Mouse (Mus musculus): ENCODE measurements around the gene Mindy3. TPM values are rescaled to one million over a fixed set of nuclear protein-coding genes. Genes with fewer than 3 reads are reported as not detected.

Gene Mindy3
- total and polyA plus RNA-seq, 3 experiments, result 53.9 to 113 (median 64.4) TPM

DNA sequence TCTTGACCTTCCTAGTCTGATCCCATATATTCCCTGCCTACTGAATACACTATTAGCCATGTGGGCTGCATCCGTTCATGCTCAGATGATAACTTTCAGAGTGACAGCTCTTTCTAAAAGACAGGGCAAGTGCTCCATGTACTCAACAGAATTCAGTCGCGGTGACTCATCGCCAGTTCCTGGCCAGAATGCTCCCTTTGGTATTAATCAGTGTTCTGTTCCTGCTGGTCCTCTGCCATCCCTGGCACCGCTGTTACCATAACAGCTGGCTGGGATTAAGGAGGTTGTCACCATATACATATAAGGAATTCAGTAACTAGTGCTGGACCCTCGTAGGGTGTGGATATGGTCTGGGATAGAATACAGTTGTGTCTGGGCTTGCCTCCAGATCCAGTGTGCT is 93.9 kb downstream of the Mindy3 start:
- Histone ChIP-seq H3K4me3 (ENCODE audit: low read depth, low read length) (no peak overlapping the region), H3K9me3 (replicated peaks) (no peaks in the 10 kb centered on the region), H3K36me3 (replicated peaks) (no peaks in the 10 kb centered on the region), H3K4me1 (ENCODE audit: insufficient read depth, low read depth, low read length) (peaks cover 4% of the 10 kb centered on the region; the same call in 1 of the 2 replicates), H3K27me3 (ENCODE audit: insufficient read depth, low read length) (peaks cover 24% of the 10 kb centered on the region)
- TF ChIP-seq TAL1 (conservative IDR thresholded peaks at IDR 0.05; ENCODE audit: low read depth, low read length) (no peak), CTCF (IDR thresholded peaks at IDR 0.05; ENCODE audit: low read depth, low read length) (no peak), POLR2AphosphoS5 (IDR thresholded peaks at IDR 0.05; ENCODE audit: insufficient replicate concordance, low read depth, low read length) (no peak), GATA1 (IDR thresholded peaks at IDR 0.05; ENCODE audit: borderline replicate concordance, low read length) (no peak)
- DNase-seq (ENCODE audit: low spot score) (no peak), ATAC-seq (ENCODE audit: extremely low read depth, insufficient number of reproducible peaks, low FRiP score, poor library complexity, severe bottlenecking) (no peak)

DNA sequence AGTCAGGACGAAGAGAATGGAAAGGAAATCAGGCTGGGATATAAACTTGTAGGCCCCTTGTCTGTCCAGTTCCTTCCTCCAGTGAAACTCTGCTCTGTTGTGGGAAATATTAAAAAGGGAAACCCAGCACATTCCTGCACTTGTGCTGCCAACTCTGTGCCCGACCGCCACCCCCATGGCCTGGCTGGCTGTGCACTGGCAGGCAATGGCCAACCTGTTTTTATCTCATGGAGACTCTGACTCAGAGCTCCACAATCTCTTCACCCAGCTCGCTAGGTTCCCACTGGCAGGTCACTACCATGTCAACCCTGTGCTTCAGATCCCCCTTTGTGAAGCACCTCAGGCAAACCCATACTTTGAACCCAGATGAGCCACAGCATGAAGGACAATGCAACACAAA is 98.4 kb downstream of the Mindy3 start:
- ATAC-seq (ENCODE audit: extremely low read depth, insufficient number of reproducible peaks, low FRiP score, poor library complexity, severe bottlenecking) (no peak), DNase-seq (ENCODE audit: low spot score) (no peak)
- H3K4me3 ChIP-seq (ENCODE audit: low read depth, low read length), result no peak overlapping the region
- peaks cover 9% of the 10 kb centered on the region for H3K4me1 ChIP-seq (ENCODE audit: insufficient read depth, low read depth, low read length)
- no peaks in the 10 kb centered on the region for H3K9me3 ChIP-seq (replicated peaks)
- peaks cover 15% of the 10 kb centered on the region; the same call in 1 of the 2 replicates for H3K27me3 ChIP-seq (ENCODE audit: insufficient read depth, low read length)
- TF ChIP-seq GATA2 (IDR thresholded peaks at IDR 0.05; ENCODE audit: borderline replicate concordance, low read depth, low read length) (no peak), POLR2AphosphoS5 (IDR thresholded peaks at IDR 0.05; ENCODE audit: insufficient replicate concordance, low read depth, low read length) (no peak), TAL1 (conservative IDR thresholded peaks at IDR 0.05; ENCODE audit: low read depth, low read length) (no peak), GATA1 (IDR thresholded peaks at IDR 0.05; ENCODE audit: borderline replicate concordance, low read length) (no peak), CTCF (IDR thresholded peaks at IDR 0.05; ENCODE audit: low read depth, low read length) (no peak)
- no peaks in the 10 kb centered on the region for H3K36me3 ChIP-seq (replicated peaks)

DNA sequence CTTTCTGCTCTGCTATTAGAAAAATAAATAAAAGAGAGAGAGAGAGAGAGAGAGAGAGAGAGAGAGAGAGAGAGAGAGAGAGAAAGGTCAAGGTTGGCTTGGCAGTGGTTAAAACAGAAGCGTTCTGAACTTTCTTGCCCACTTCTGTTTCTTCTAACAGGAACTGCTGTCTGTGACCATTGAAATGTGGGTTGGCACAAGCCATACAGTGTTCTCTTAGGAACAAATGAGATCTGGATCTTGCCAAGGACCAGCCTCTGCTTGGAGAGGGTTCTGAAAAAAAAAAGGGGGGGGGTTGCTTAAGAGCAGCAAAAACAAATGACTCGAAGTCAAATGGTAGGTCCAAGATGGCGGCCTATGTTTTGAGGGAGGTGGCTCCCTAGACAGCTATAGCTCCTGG is 100.6 kb downstream of the Mindy3 start:
- peaks cover 9% of the 10 kb centered on the region for H3K4me1 ChIP-seq (ENCODE audit: insufficient read depth, low read depth, low read length)
- peaks cover 10% of the 10 kb centered on the region; the same call in 1 of the 2 replicates for H3K27me3 ChIP-seq (ENCODE audit: insufficient read depth, low read length)
- no peak overlapping the region for H3K4me3 ChIP-seq (ENCODE audit: low read depth, low read length)
- no peaks in the 10 kb centered on the region for H3K9me3 ChIP-seq (replicated peaks)
- TF ChIP-seq GATA2 (IDR thresholded peaks at IDR 0.05; ENCODE audit: borderline replicate concordance, low read depth, low read length) (no peak), CTCF (IDR thresholded peaks at IDR 0.05; ENCODE audit: low read depth, low read length) (no peak), POLR2AphosphoS5 (IDR thresholded peaks at IDR 0.05; ENCODE audit: insufficient replicate concordance, low read depth, low read length) (no peak), GATA1 (IDR thresholded peaks at IDR 0.05; ENCODE audit: borderline replicate concordance, low read length) (no peak), TAL1 (conservative IDR thresholded peaks at IDR 0.05; ENCODE audit: low read depth, low read length) (no peak)
- DNase-seq (ENCODE audit: low spot score) (no peak), ATAC-seq (ENCODE audit: extremely low read depth, insufficient number of reproducible peaks, low FRiP score, poor library complexity, severe bottlenecking) (no peak)
- H3K36me3 ChIP-seq (replicated peaks), result no peaks in the 10 kb centered on the region

- DNase-seq (ENCODE audit: low spot score), result no peak
Observed at GRCm38 (mm10) chr2:12318036-12318435, 101.2 kb downstream of the Mindy3 start.

DNA sequence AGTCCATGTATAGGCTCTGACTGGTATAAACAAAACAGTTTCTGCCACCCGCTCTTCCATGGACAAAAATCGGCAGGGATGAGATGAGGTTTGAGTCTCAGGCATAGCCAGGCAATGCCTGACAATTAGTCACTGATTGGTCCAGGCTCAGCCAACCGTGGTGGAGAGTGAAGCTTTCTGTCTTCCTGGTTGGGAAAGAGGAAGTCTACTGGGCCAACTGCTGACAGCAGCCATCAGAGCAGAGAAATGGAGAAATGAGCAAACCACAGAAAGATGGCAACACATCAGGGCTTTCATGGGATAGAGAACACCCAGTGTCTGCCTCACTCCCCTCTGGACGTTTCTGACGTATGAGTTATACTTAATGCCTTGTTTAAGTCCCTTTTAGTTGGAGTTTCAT is 101.9 kb downstream of the Mindy3 start:
- H3K27me3 ChIP-seq (ENCODE audit: insufficient read depth, low read length), result peaks cover 10% of the 10 kb centered on the region; the same call in 1 of the 2 replicates
- no peak for TF ChIP-seq CTCF (IDR thresholded peaks at IDR 0.05; ENCODE audit: low read depth, low read length)
- TF ChIP-seq POLR2AphosphoS5 (IDR thresholded peaks at IDR 0.05; ENCODE audit: insufficient replicate concordance, low read depth, low read length), result no peak
- no peak for TF ChIP-seq TAL1 (conservative IDR thresholded peaks at IDR 0.05; ENCODE audit: low read depth, low read length)
- no peak for TF ChIP-seq GATA1 (IDR thresholded peaks at IDR 0.05; ENCODE audit: borderline replicate concordance, low read length)
- no peak for TF ChIP-seq GATA2 (IDR thresholded peaks at IDR 0.05; ENCODE audit: borderline replicate concordance, low read depth, low read length)
- ATAC-seq (ENCODE audit: extremely low read depth, insufficient number of reproducible peaks, low FRiP score, poor library complexity, severe bottlenecking) (peak; percentile 85), DNase-seq (ENCODE audit: low spot score) (peak; percentile 58)
- no peaks in the 10 kb centered on the region for H3K9me3 ChIP-seq (replicated peaks)
- no peak overlapping the region; the same call in 1 of the 2 replicates for H3K4me3 ChIP-seq (ENCODE audit: low read depth, low read length)
- no peaks in the 10 kb centered on the region for H3K36me3 ChIP-seq (replicated peaks)
- peaks cover 9% of the 10 kb centered on the region for H3K4me1 ChIP-seq (ENCODE audit: insufficient read depth, low read depth, low read length)

More at GRCm38 (mm10) chr2:12318036-12318435, 101.2 kb downstream of the Mindy3 start:
- Histone ChIP-seq H3K4me3 (ENCODE audit: low read depth, low read length) (no peak overlapping the region), H3K9me3 (replicated peaks) (no peaks in the 10 kb centered on the region), H3K27me3 (ENCODE audit: insufficient read depth, low read length) (peaks cover 10% of the 10 kb centered on the region; the same call in 1 of the 2 replicates), H3K4me1 (ENCODE audit: insufficient read depth, low read depth, low read length) (peaks cover 9% of the 10 kb centered on the region), H3K36me3 (replicated peaks) (no peaks in the 10 kb centered on the region)
- no peak for TF ChIP-seq CTCF (IDR thresholded peaks at IDR 0.05; ENCODE audit: low read depth, low read length)
- no peak for TF ChIP-seq POLR2AphosphoS5 (IDR thresholded peaks at IDR 0.05; ENCODE audit: insufficient replicate concordance, low read depth, low read length)
- TF ChIP-seq GATA2 (IDR thresholded peaks at IDR 0.05; ENCODE audit: borderline replicate concordance, low read depth, low read length), result no peak
- no peak for TF ChIP-seq TAL1 (conservative IDR thresholded peaks at IDR 0.05; ENCODE audit: low read depth, low read length)
- TF ChIP-seq GATA1 (IDR thresholded peaks at IDR 0.05; ENCODE audit: borderline replicate concordance, low read length), result no peak
- no peak for ATAC-seq (ENCODE audit: extremely low read depth, insufficient number of reproducible peaks, low FRiP score, poor library complexity, severe bottlenecking)

- no peak for ATAC-seq (ENCODE audit: extremely low read depth, insufficient number of reproducible peaks, low FRiP score, poor library complexity, severe bottlenecking)
- peak overlapping the region; percentile 1; the same call in 1 of the 2 replicates for H3K4me3 ChIP-seq (ENCODE audit: low read depth, low read length)
Observed at GRCm38 (mm10) chr2:12316361-12316760, 102.9 kb downstream of the Mindy3 start.

More at GRCm38 (mm10) chr2:12316361-12316760, 102.9 kb downstream of the Mindy3 start:
- TF ChIP-seq POLR2AphosphoS5 (IDR thresholded peaks at IDR 0.05; ENCODE audit: insufficient replicate concordance, low read depth, low read length), result no peak
- TF ChIP-seq TAL1 (conservative IDR thresholded peaks at IDR 0.05; ENCODE audit: low read depth, low read length), result no peak
- TF ChIP-seq GATA2 (IDR thresholded peaks at IDR 0.05; ENCODE audit: borderline replicate concordance, low read depth, low read length), result no peak
- no peak for TF ChIP-seq CTCF (IDR thresholded peaks at IDR 0.05; ENCODE audit: low read depth, low read length)
- TF ChIP-seq GATA1 (IDR thresholded peaks at IDR 0.05; ENCODE audit: borderline replicate concordance, low read length), result no peak
- Histone ChIP-seq H3K4me1 (ENCODE audit: insufficient read depth, low read depth, low read length) (peaks cover 9% of the 10 kb centered on the region), H3K9me3 (replicated peaks) (no peaks in the 10 kb centered on the region), H3K27me3 (ENCODE audit: insufficient read depth, low read length) (peaks cover 9% of the 10 kb centered on the region; the same call in 1 of the 2 replicates), H3K36me3 (replicated peaks) (no peaks in the 10 kb centered on the region)
- DNase-seq (ENCODE audit: low spot score), result no peak
